In genomic region chr17:51831121-51831701, GRCm38 (mm10) we compare ENCODE assay signal across 8 mouse cellular contexts. TPM values are rescaled to one million over a fixed set of nuclear protein-coding genes. Genes with fewer than 3 reads are reported as not detected.
A peak's percentile ranks its signal among the peaks of the same experiment; 100 is the strongest.
DNase-seq lines count a peak whose midpoint lies in the region; ATAC-seq and TF ChIP-seq lines count a peak whose summit lies in the region.

No protein-coding gene starts in this region.

- DNase-seq in kidney, postnatal 0 days (ENCODE audit: low spot score), result no peak
- DNase-seq in kidney, postnatal 4 days, result no peak
- peak; percentile 26 for DNase-seq in forebrain, embryonic 10.5 days (ENCODE audit: extremely low spot score, low spot score)
- DNase-seq in splenic B cell, adult 2 months (ENCODE audit: low read depth, low spot score), result peak; percentile 48
- DNase-seq in left cerebral cortex, adult 11 months (ENCODE audit: low spot score), result no peak
- DNase-seq in left cerebral cortex, adult 9 months (ENCODE audit: low spot score in 2 of 2), result no peak
- no peak for DNase-seq in adrenal gland, postnatal 25 days

- WGBS in kidney, postnatal 0 days, result 16% methylated on average over 14 of the region's 14 CpGs
- WGBS in forebrain, embryonic 10.5 days, result 12% methylated on average over 14 of the region's 14 CpGs
- WGBS in limb, embryonic 15.5 days, result 13% methylated on average over 14 of the region's 14 CpGs

- peak overlapping the region; percentile 97 for H3K4me2 ChIP-seq in kidney, postnatal 0 days (ENCODE audit: low read length)
- peak overlapping the region; percentile 99 for H3K4me2 ChIP-seq in limb, embryonic 15.5 days

- H3K27ac ChIP-seq in kidney, postnatal 0 days, result no peak overlapping the region
- H3K27ac ChIP-seq in forebrain, embryonic 10.5 days, result 0 out of 2 replicates have a peak overlapping the region, but pooled peaks have one; percentile 86
- no peak overlapping the region for H3K27ac ChIP-seq in limb, embryonic 15.5 days

- no peaks in the 10 kb centered on the region for H3K36me3 ChIP-seq in kidney, postnatal 0 days (ENCODE audit: insufficient read depth, low read length)
- no peaks in the 10 kb centered on the region for H3K36me3 ChIP-seq in forebrain, embryonic 10.5 days (replicated peaks)
- no peaks in the 10 kb centered on the region for H3K36me3 ChIP-seq in limb, embryonic 15.5 days
- no peaks in the 10 kb centered on the region for H3K36me3 ChIP-seq in splenic B cell, adult 2 months (ENCODE audit: control insufficient read depth, insufficient read depth, low read length, poor library complexity, severe bottlenecking)

- ATAC-seq in kidney, postnatal 0 days (replicated peaks; ENCODE audit: low FRiP score, low read depth), result no peak
- 0 out of 2 replicates have a peak, but pooled peaks have one; percentile 49 for ATAC-seq in limb, embryonic 15.5 days (ENCODE audit: insufficient number of reproducible peaks, low FRiP score, low TSS enrichment, low read depth)

- no peaks in the 10 kb centered on the region for H3K9me3 ChIP-seq in kidney, postnatal 0 days (replicated peaks; ENCODE audit: low read length)
- no peaks in the 10 kb centered on the region for H3K9me3 ChIP-seq in forebrain, embryonic 10.5 days
- H3K9me3 ChIP-seq in limb, embryonic 15.5 days, result no peaks in the 10 kb centered on the region

- H3K4me1 ChIP-seq in kidney, postnatal 0 days (replicated peaks; ENCODE audit: insufficient read depth, low read length), result peaks cover 7% of the 10 kb centered on the region; the same call in 1 of the 2 replicates
- peaks cover 24% of the 10 kb centered on the region for H3K4me1 ChIP-seq in forebrain, embryonic 10.5 days
- H3K4me1 ChIP-seq in limb, embryonic 15.5 days, result peaks cover 23% of the 10 kb centered on the region

- H3K27me3 ChIP-seq in kidney, postnatal 0 days (ENCODE audit: insufficient read depth, low read length), result peaks cover 64% of the 10 kb centered on the region
- H3K27me3 ChIP-seq in forebrain, embryonic 10.5 days (ENCODE audit: poor library complexity, severe bottlenecking), result peaks cover 84% of the 10 kb centered on the region
- H3K27me3 ChIP-seq in limb, embryonic 15.5 days, result peaks cover 63% of the 10 kb centered on the region
- no peaks in the 10 kb centered on the region for H3K27me3 ChIP-seq in splenic B cell, adult 2 months (ENCODE audit: control insufficient read depth, insufficient read depth, low read length, poor library complexity, severe bottlenecking)

- peak overlapping the region; percentile 70 for H3K4me3 ChIP-seq in kidney, postnatal 0 days (replicated peaks; ENCODE audit: low read depth, low read length)
- peak overlapping the region; percentile 74 for H3K4me3 ChIP-seq in forebrain, embryonic 10.5 days
- H3K4me3 ChIP-seq in limb, embryonic 15.5 days, result peak overlapping the region; percentile 70

- H3K9ac ChIP-seq in kidney, postnatal 0 days (ENCODE audit: low read depth, low read length), result no peak overlapping the region
- H3K9ac ChIP-seq in limb, embryonic 15.5 days, result 0 out of 2 replicates have a peak overlapping the region, but pooled peaks have one; percentile 48

- TF ChIP-seq CTCF in kidney, postnatal 0 days (IDR thresholded peaks at IDR 0.05; ENCODE audit: low read depth), result no peak

RNA-seq across cellular contexts. Expression of gene Satb1, which starts 1.9 kb away (rescaled TPM):
- polyA plus RNA-seq in kidney, postnatal 0 days (2015; fragmentation: Nextera tagmentation; extraction: Ambion mirVana), result 5.5 TPM in 2 replicates
- 17.9 and 19.7 TPM in 2 replicates for polyA plus RNA-seq in forebrain, embryonic 10.5 days (2016; fragmentation: Nextera tagmentation; extraction: Ambion mirVana)
- polyA plus RNA-seq in limb, embryonic 15.5 days (2015; fragmentation: Nextera tagmentation; extraction: Ambion mirVana), result 15.5 and 16.5 TPM in 2 replicates
- 24.1 and 27.1 TPM in 2 replicates for total RNA-seq in adrenal gland, postnatal 25 days (2021)

Comparison
In these comparisons a context has a peak if more than half of its experiments do, and no peak if none do; other contexts are left out.
1. DNase-seq: peak in forebrain, embryonic 10.5 days (single experiment) and splenic B cell, adult 2 months (single experiment); none in kidney, postnatal 0 days (single experiment), kidney, postnatal 4 days (0 of 2), left cerebral cortex, adult 11 months (single experiment), left cerebral cortex, adult 9 months (0 of 2) and adrenal gland, postnatal 25 days (single experiment).
2. Peak in every context shown above with its lines, with median percentiles within 50 percentile points of each other: H3K4me3 ChIP-seq.